Comparison of ENCODE assay signal across 10 mouse cellular contexts in the genomic region with DNA sequence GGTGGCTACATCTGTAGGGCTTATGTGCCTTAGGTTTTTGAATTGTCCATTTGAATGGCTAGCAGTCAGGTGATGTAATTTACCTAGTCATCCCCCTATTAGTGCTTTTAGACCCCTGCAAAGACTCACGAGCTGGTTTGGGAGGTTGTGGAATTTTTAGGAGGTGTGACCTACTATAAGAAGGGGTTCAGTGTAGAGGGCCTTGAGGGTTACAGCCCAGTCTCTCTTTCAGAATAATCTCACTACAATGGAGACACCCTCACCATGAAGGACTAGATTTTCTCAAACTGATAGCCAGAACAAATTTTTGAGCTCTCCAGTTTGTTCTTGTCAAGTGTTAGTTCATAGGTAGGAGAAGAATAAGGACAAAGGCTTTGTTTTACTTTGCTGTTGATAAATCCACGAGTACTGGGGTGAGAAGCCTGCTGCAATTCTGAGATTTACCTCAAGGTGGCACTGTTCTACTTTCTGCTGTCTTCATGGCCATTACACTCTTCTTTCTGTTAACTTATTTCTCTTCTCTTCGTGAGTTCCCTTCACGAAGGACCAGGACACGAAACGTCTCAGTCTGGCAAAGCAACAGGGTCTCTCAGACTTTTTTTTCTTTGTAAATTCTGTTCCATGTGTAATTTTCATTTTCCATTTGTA. TPM values are rescaled to one million over a fixed set of nuclear protein-coding genes. Genes with fewer than 3 reads are reported as not detected.
DNase-seq lines count a peak whose midpoint lies in the region; ATAC-seq lines count a peak whose summit lies in the region.
"Had no signal": no experiment of that assay in that cellular context is flagged by ENCODE, and none has a peak within 500 bp of the region (broad histone marks: within the 10 kb centered on the region; RNA-seq: fewer than 3 reads in every experiment).

No protein-coding gene starts in this region.

- WGBS in kidney, embryonic 16.5 days: 29% methylated on average over 6 of the region's 6 CpGs
- WGBS in hindbrain, embryonic 13.5 days: 36% methylated on average over 6 of the region's 6 CpGs

- no peak overlapping the region for H3K27ac ChIP-seq in kidney, embryonic 16.5 days (ENCODE audit: low read length)
- H3K27ac ChIP-seq in hindbrain, embryonic 13.5 days: no peak overlapping the region
- H3K27ac ChIP-seq: embryonic facial prominence, embryonic 15.5 days had no signal

- H3K36me3 ChIP-seq in kidney, embryonic 16.5 days (ENCODE audit: insufficient read depth, low read length): no peaks in the 10 kb centered on the region
- no peaks in the 10 kb centered on the region for H3K36me3 ChIP-seq in hindbrain, embryonic 13.5 days
- H3K36me3 ChIP-seq: embryonic facial prominence, embryonic 15.5 days had no signal

- H3K9me3 ChIP-seq in kidney, embryonic 16.5 days (ENCODE audit: low read length): no peaks in the 10 kb centered on the region
- no peaks in the 10 kb centered on the region for H3K9me3 ChIP-seq in hindbrain, embryonic 13.5 days
- H3K9me3 ChIP-seq: embryonic facial prominence, embryonic 15.5 days had no signal

- H3K4me2 ChIP-seq in kidney, embryonic 16.5 days (replicated peaks; ENCODE audit: low read depth, low read length): no peak overlapping the region
- H3K4me2 ChIP-seq in hindbrain, embryonic 13.5 days: no peak overlapping the region
- H3K4me2 ChIP-seq: embryonic facial prominence, embryonic 15.5 days had no signal

- ATAC-seq in kidney, embryonic 16.5 days (ENCODE audit: low FRiP score, low TSS enrichment): no peak
- peak; percentile 68 for ATAC-seq in hindbrain, embryonic 13.5 days (ENCODE audit: low FRiP score)

- DNase-seq in kidney, adult 11 months: peak; percentile 10
- DNase-seq in adrenal gland, adult 2 months: peak; percentile 52
- peak; percentile 58 for DNase-seq in embryo, embryonic 11 days
- peak; percentile 32 to 42 for DNase-seq in left cerebral cortex, adult 8-10 months (ENCODE audit: low spot score in 2 of 2)
- peak; percentile 2 for DNase-seq in naive thymus-derived CD4-positive, alpha-beta T cell, adult 2 months (ENCODE audit: low read depth)
- DNase-seq in yolk sac, embryonic 10.5 days (ENCODE audit: low spot score): peak; percentile 20

- no peak overlapping the region for H3K9ac ChIP-seq in kidney, embryonic 16.5 days (replicated peaks; ENCODE audit: low read length)
- H3K9ac ChIP-seq in hindbrain, embryonic 13.5 days: no peak overlapping the region
- H3K9ac ChIP-seq: embryonic facial prominence, embryonic 15.5 days had no signal

- no peaks in the 10 kb centered on the region for H3K27me3 ChIP-seq in kidney, embryonic 16.5 days (ENCODE audit: insufficient read depth, low read length)
- no peaks in the 10 kb centered on the region for H3K27me3 ChIP-seq in hindbrain, embryonic 13.5 days
- H3K27me3 ChIP-seq: embryonic facial prominence, embryonic 15.5 days had no signal

- no peaks in the 10 kb centered on the region for H3K4me1 ChIP-seq in kidney, embryonic 16.5 days (ENCODE audit: insufficient read depth, low read length)
- no peaks in the 10 kb centered on the region for H3K4me1 ChIP-seq in hindbrain, embryonic 13.5 days (replicated peaks)
- H3K4me1 ChIP-seq: embryonic facial prominence, embryonic 15.5 days had no signal

- H3K4me3 ChIP-seq in kidney, embryonic 16.5 days (ENCODE audit: low read length): no peak overlapping the region
- no peak overlapping the region for H3K4me3 ChIP-seq in hindbrain, embryonic 13.5 days
- H3K4me3 ChIP-seq: embryonic facial prominence, embryonic 15.5 days; myocyte had no signal

RNA-seq across cellular contexts. Expression of a gene that starts 52.0 kb away (rescaled TPM):
- 0.12 and 0.13 TPM in 2 replicates for polyA plus RNA-seq in kidney, embryonic 16.5 days (2015; fragmentation: Nextera tagmentation; extraction: Ambion mirVana)
- 1 to 10 TPM; 3.8 to 5.9 TPM for total RNA-seq in adrenal gland, adult 2 months (2021)
- 3.3 and 5.3 TPM in 2 replicates for polyA plus RNA-seq in adrenal gland, adult 2 months (2012; rRNA removed)
- polyA plus RNA-seq in hindbrain, embryonic 13.5 days (2015; fragmentation: Nextera tagmentation; extraction: Ambion mirVana): 0.88 and 1.5 TPM in 2 replicates
- total RNA-seq in left cerebral cortex, adult 8-10 months (2022): under 1 TPM; 0.13 to 0.51 (median 0.29) TPM
- polyA plus RNA-seq: myocyte had no signal

Comparison
In these comparisons a context has a peak if more than half of its experiments do, and no peak if none do; other contexts are left out.
1. DNase-seq: peak in every context shown above with its lines; median percentile 58 in embryo, embryonic 11 days; 52 in adrenal gland, adult 2 months; 37 in left cerebral cortex, adult 8-10 months; 20 in yolk sac, embryonic 10.5 days; 10 in kidney, adult 11 months; 2 in naive thymus-derived CD4-positive, alpha-beta T cell, adult 2 months.